Mouse (Mus musculus) embryo, embryonic 10.5 days (tissue): ENCODE data around the gene Smyd4.

Source experiments
- DNase-seq: peaks from one replicate; pipeline ENCODE4 v3.0.0-alpha.2; 2015; ENCODE audit warnings: low spot score

Smyd4 gene

DNA sequence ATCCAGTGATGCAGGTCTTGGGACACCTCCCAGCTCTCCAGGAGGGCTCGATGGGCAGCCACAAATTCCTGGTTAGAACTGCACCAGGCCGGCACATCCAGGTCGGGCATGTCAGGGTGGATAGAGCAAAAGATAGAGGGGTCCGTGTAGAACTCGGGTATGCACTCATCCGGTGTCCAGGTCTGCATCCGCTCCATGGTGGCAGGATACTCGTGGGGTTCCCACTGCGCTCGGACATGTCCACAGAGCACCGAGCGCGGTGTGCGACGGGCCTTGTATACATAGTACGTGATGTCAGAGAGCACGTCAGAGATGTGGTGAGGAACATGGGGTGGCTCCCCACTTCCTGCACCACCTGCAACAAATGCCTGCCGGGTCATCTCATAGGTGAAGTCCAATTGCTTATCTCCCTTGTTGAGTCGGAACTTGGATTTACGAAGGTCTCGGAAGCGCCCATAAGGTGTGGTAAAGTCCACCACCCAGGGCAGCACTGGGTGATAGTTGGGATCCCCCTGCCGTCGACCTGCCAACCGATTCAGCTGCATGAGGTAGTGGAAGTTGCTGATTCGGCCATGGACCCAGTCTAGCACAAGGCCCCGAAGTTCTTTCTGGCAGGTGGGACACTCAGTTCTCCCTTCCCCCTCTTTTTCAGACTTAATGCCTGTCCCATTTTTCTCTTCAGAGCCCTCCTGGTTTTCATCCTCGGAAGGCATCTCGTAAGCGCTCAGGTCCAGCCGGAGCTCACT, 104.8 kb downstream of the Smyd4 start:
- DNase-seq, result no peak

DNA sequence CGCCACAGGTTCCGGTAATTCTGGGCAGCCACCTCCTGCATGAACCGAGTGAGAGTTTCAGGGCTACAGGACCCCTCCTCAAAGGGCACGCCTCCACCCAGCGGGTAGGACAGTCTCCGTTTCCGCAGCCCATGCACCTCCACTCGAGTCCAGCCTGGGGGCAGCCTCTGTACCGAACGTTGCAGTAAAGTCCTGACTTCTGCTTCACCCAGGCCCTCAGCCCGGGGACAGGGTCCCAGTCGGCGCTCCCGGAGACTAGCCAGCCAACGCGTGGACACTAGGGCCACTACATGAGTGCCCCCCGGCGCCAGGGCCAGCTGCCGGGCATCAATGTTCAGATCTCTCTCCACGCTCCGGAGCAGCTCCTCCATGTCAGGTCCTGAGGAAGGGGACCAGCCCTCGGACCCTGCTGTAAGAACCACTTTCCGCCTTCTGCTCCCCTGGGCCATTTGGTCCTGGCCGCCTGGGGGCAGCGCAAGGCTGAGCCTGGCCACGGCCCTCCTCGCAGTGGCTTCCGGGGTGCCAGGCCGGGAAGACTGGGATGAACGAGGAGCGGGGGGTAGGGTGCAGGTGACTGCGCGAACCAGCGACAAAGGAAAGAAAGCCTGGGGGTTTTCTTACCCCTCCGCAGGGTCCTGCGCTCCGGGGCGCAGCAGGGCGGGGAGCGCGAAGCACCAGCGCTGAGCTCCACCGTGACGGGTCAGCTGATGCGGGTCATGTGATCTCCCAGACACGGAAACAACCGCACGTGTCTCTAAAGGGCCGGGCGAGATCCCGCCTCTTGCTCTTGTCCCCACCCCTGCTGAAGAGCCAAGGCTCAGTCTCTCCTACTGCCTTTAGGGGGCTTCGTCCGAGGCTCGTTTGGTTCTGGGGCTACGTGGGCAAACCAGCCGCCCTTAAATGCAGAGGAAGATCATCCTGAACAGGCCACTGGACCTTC, 106.0 kb downstream of the Smyd4 start, which contains the start of gene Wdr81:
Gene Wdr81, minus strand, starts transcription at position 727 of the 940 bp plus-strand sequence.
- peak; percentile 96 for DNase-seq
